Mouse (Mus musculus) hindbrain, postnatal 0 days (tissue): ENCODE measurements around the gene Rtl1. TPM values are rescaled to one million over a fixed set of nuclear protein-coding genes. Genes with fewer than 3 reads are reported as not detected.

Source experiments
- ATAC-seq: fragments of 200-750 bp; cut with Nextera tagmentation; 2 replicates; pipeline ENCODE4 v1.8.0; 2017; ENCODE audit warnings: mild to moderate bottlenecking, moderate TSS enrichment, moderate library complexity
- DNase-seq: peaks from one replicate; pipeline ENCODE4 v3.0.0-alpha.2; 2015; ENCODE audit warnings: low spot score
- H3K27ac ChIP-seq: fragments of 300-500 bp; sonication (generic); 2 replicates; pipeline ENCODE4 v1.5.1; 2014; ENCODE audit warnings: mild to moderate bottlenecking
- H3K27me3 ChIP-seq: fragments of 300-500 bp; sonication (generic); 2 replicates; pipeline ENCODE4 v1.6.1; 2014; ENCODE audit warnings: low read length, mixed read lengths; ENCODE audit not compliant: insufficient read depth
- H3K36me3 ChIP-seq: fragments of 300-500 bp; sonication (generic); 2 replicates; pipeline ENCODE4 v1.6.1; 2014; ENCODE audit warnings: low read length, mixed read lengths; ENCODE audit not compliant: insufficient read depth
- H3K4me1 ChIP-seq: fragments of 300-500 bp; sonication (generic); 2 replicates; pipeline ENCODE4 v1.6.1; 2014; ENCODE audit warnings: antibody characterized with exemption, low read length, mixed read lengths; ENCODE audit not compliant: insufficient read depth
- H3K4me2 ChIP-seq: fragments of 300-500 bp; sonication (generic); 2 replicates; pipeline ENCODE4 v1.6.1; 2014; ENCODE audit warnings: low read depth, mild to moderate bottlenecking, low read length, moderate library complexity, mixed read lengths
- H3K4me3 ChIP-seq: fragments of 300-500 bp; sonication (generic); 2 replicates; pipeline ENCODE4 v1.5.1; 2014; ENCODE audit warnings: low read length
- H3K9ac ChIP-seq: fragments of 300-500 bp; sonication (generic); replicated peaks from 2 replicates; pipeline ENCODE4 v1.6.1; 2014; ENCODE audit warnings: mild to moderate bottlenecking, low read length, moderate library complexity, mixed read lengths
- H3K9me3 ChIP-seq: fragments of 300-500 bp; sonication (generic); 2 replicates; pipeline ENCODE4 v1.6.1; 2016; ENCODE audit warnings: low read length, mixed read lengths
- CTCF ChIP-seq: IDR thresholded peaks from 2 replicates; pipeline ENCODE4 v1.5.1; 2016; ENCODE audit warnings: antibody characterized with exemption, control low read depth, low read depth
- WGBS: fragments of 180-500 bp; shearing (Covaris S2); extraction: QIAGEN DNeasy Blood & Tissue Kit; methylation state at CpG from one replicate; pipeline ENCODE4 v1.1.7; 2014; 5-methylcytosine and 5-hydroxymethylcytosine counted together
- polyA plus RNA-seq: library from polyadenylated mRNA; unstranded; fragments of >200 nt; fragmentation: Nextera tagmentation; extraction: Ambion mirVana; gene quantifications from 2 replicates; pipeline ENCODE4 v1.2.1, GENCODE M21; 2015
- total RNA-seq: library from RNA; depleted of rRNA; stranded (reverse); fragments of >200 nt; gene quantifications from 2 replicates; pipeline ENCODE4 v1.2.3, GENCODE M21; 2014

Rtl1 gene
- total and polyA plus RNA-seq, 2 experiments from 2014 or later: 0.81 to 1.9 TPM

GRCm38 (mm10) chr12:109607191-109607590, 7.1 kb upstream of the Rtl1 start:
- Histone ChIP-seq H3K9ac (no peak overlapping the region), H3K4me2 (no peak overlapping the region), H3K4me3 (no peak overlapping the region), H3K9me3 (no peaks in the 10 kb centered on the region), H3K4me1 (no peaks in the 10 kb centered on the region), H3K27me3 (no peaks in the 10 kb centered on the region), H3K36me3 (peaks cover 13% of the 10 kb centered on the region; the same call in 1 of the 2 replicates), H3K27ac (no peak overlapping the region)
- no peak for TF ChIP-seq CTCF
- WGBS: 43% methylated on average over 9 of the region's 9 CpGs
- ATAC-seq (no peak), DNase-seq (no peak)

GRCm38 (mm10) chr12:109604982-109605721, 5.0 kb upstream of the Rtl1 start:
- DNase-seq (no peak), ATAC-seq (no peak)
- no peak overlapping the region for H3K9ac ChIP-seq
- no peaks in the 10 kb centered on the region for H3K9me3 ChIP-seq
- no peak overlapping the region for H3K27ac ChIP-seq
- WGBS: 62% methylated on average over 16 of the region's 16 CpGs
- peaks cover 13% of the 10 kb centered on the region; the same call in 1 of the 2 replicates for H3K36me3 ChIP-seq
- no peaks in the 10 kb centered on the region for H3K4me1 ChIP-seq
- H3K4me3 ChIP-seq: no peak overlapping the region
- H3K27me3 ChIP-seq: no peaks in the 10 kb centered on the region
- TF ChIP-seq CTCF: no peak
- H3K4me2 ChIP-seq: no peak overlapping the region

- 63% methylated on average over 12 of the region's 12 CpGs for WGBS
- Histone ChIP-seq H3K27me3 (no peaks in the 10 kb centered on the region), H3K36me3 (no peaks in the 10 kb centered on the region), H3K9ac (no peak overlapping the region), H3K4me3 (no peak overlapping the region), H3K9me3 (no peaks in the 10 kb centered on the region), H3K4me1 (0 out of 2 replicates have a peak, but pooled peaks cover 3% of the 10 kb centered on the region), H3K27ac (no peak overlapping the region), H3K4me2 (no peak overlapping the region)
- no peak for TF ChIP-seq CTCF
- ATAC-seq (no peak), DNase-seq (no peak)
These were observed 1.4 kb downstream of the Rtl1 start for GRCm38 (mm10) chr12:109598551-109599250.

- no peaks in the 10 kb centered on the region; the same call in 1 of the 2 replicates for H3K36me3 ChIP-seq
- 0 out of 2 replicates have a peak, but pooled peaks cover 3% of the 10 kb centered on the region for H3K4me1 ChIP-seq
- no peak overlapping the region for H3K9ac ChIP-seq
- no peak overlapping the region for H3K4me3 ChIP-seq
- H3K4me2 ChIP-seq: no peak overlapping the region
- H3K9me3 ChIP-seq: no peaks in the 10 kb centered on the region
- DNase-seq: no peak
- no peak overlapping the region for H3K27ac ChIP-seq
- ATAC-seq: no peak
- H3K27me3 ChIP-seq: no peaks in the 10 kb centered on the region
- TF ChIP-seq CTCF: no peak
- WGBS: 40% methylated on average over 3 of the region's 3 CpGs
These were observed 3.4 kb downstream of the Rtl1 start for GRCm38 (mm10) chr12:109596726-109597125.

GRCm38 (mm10) chr12:109596232-109596631, 3.9 kb downstream of the Rtl1 start:
- Histone ChIP-seq H3K9ac (no peak overlapping the region), H3K4me3 (no peak overlapping the region), H3K27ac (peak overlapping the region; percentile 3; the same call in 1 of the 2 replicates), H3K4me1 (0 out of 2 replicates have a peak, but pooled peaks cover 3% of the 10 kb centered on the region), H3K27me3 (no peaks in the 10 kb centered on the region), H3K36me3 (no peaks in the 10 kb centered on the region; the same call in 1 of the 2 replicates), H3K9me3 (no peaks in the 10 kb centered on the region), H3K4me2 (peak overlapping the region; percentile 23; the same call in 1 of the 2 replicates)
- DNase-seq (peak; percentile 52), ATAC-seq (no peak)
- TF ChIP-seq CTCF: no peak
- WGBS: 23% methylated on average over 8 of the region's 8 CpGs

GRCm38 (mm10) chr12:109595753-109596152, 4.4 kb downstream of the Rtl1 start:
- 41% methylated on average over 6 of the region's 6 CpGs for WGBS
- ATAC-seq (peak; percentile 27; the same call in 1 of the 2 replicates), DNase-seq (peak; percentile 71)

More at GRCm38 (mm10) chr12:109595753-109596152, 4.4 kb downstream of the Rtl1 start:
- Histone ChIP-seq H3K9me3 (no peaks in the 10 kb centered on the region), H3K9ac (no peak overlapping the region), H3K4me2 (no peak overlapping the region; the same call in 1 of the 2 replicates), H3K4me3 (no peak overlapping the region), H3K27ac (no peak overlapping the region), H3K36me3 (no peaks in the 10 kb centered on the region; the same call in 1 of the 2 replicates), H3K4me1 (0 out of 2 replicates have a peak, but pooled peaks cover 3% of the 10 kb centered on the region), H3K27me3 (no peaks in the 10 kb centered on the region)
- no peak for TF ChIP-seq CTCF
